Comparison of ENCODE assay signal across 9 mouse cellular contexts in genomic region chr8:105268342-105269074, GRCm38 (mm10). TPM values are rescaled to one million over a fixed set of nuclear protein-coding genes. Genes with fewer than 3 reads are reported as not detected.
DNase-seq lines count a peak whose midpoint lies in the region; ATAC-seq and TF ChIP-seq lines count a peak whose summit lies in the region.
"Had no signal": no experiment of that assay in that cellular context is flagged by ENCODE, and none has a peak within 500 bp of the region (broad histone marks: within the 10 kb centered on the region; RNA-seq: fewer than 3 reads in every experiment).

No protein-coding gene starts in this region.

- no peaks in the 10 kb centered on the region; the same call in 1 of the 2 replicates for H3K27me3 ChIP-seq in cerebellum, adult 2 months (ENCODE audit: control insufficient read depth, insufficient read depth, low read length)
- H3K27me3 ChIP-seq in lung, postnatal 0 days (replicated peaks; ENCODE audit: insufficient read depth, low read length), result peaks cover 46% of the 10 kb centered on the region

- no peak for TF ChIP-seq EP300 in lung, postnatal 0 days (IDR thresholded peaks at IDR 0.05)

- peak overlapping the region; percentile 54 for H3K4me3 ChIP-seq in cerebellum, adult 2 months (replicated peaks; ENCODE audit: insufficient read depth, low read depth, low read length)
- peak overlapping the region; percentile 43 for H3K4me3 ChIP-seq in lung, postnatal 0 days (ENCODE audit: low read depth, low read length)

- no peaks in the 10 kb centered on the region for H3K9me3 ChIP-seq in lung, postnatal 0 days (ENCODE audit: low read length)

- H3K27ac ChIP-seq in cerebellum, adult 2 months (ENCODE audit: insufficient read depth, low read length), result no peak overlapping the region
- H3K27ac ChIP-seq in lung, postnatal 0 days (ENCODE audit: low read length), result 0 out of 2 replicates have a peak overlapping the region, but pooled peaks have one; percentile 47
- H3K27ac ChIP-seq: macrophage had no signal

- no peak overlapping the region; the same call in 1 of the 2 replicates for H3K9ac ChIP-seq in lung, postnatal 0 days (replicated peaks; ENCODE audit: low read depth)

- H3K4me1 ChIP-seq in cerebellum, adult 2 months (ENCODE audit: control insufficient read depth, insufficient read depth, low read length), result 0 out of 2 replicates have a peak, but pooled peaks cover 3% of the 10 kb centered on the region
- peaks cover 29% of the 10 kb centered on the region for H3K4me1 ChIP-seq in lung, postnatal 0 days (ENCODE audit: insufficient read depth, low read depth, low read length)

- no peaks in the 10 kb centered on the region for H3K36me3 ChIP-seq in lung, postnatal 0 days (ENCODE audit: insufficient read depth, low read length)

- peak overlapping the region; percentile 86 for H3K4me2 ChIP-seq in lung, postnatal 0 days (replicated peaks; ENCODE audit: low read depth, low read length)

- TF ChIP-seq CTCF in cerebellum, adult 2 months (IDR thresholded peaks at IDR 0.05; ENCODE audit: borderline replicate concordance, insufficient read depth, low read depth, low read length), result no peak
- TF ChIP-seq CTCF in lung, postnatal 0 days (IDR thresholded peaks at IDR 0.05), result no peak

- TF ChIP-seq POLR2A in cerebellum, adult 2 months (IDR thresholded peaks at IDR 0.05; ENCODE audit: borderline replicate concordance, insufficient read depth, low read length), result 0 out of 2 replicates have a peak, but pooled peaks have one; percentile 20

- ATAC-seq in lung, postnatal 0 days, result peak; percentile 13

- DNase-seq in heart, adult 11 months, result peak; percentile 96
- DNase-seq in heart, postnatal 36 days, result no peak
- DNase-seq in cerebellum, adult 2 months, result peak; percentile 58 to 67
- DNase-seq in frontal cortex, postnatal 10 days (ENCODE audit: low spot score in 2 of 2), result peak; percentile 73 to 80
- DNase-seq in layer of hippocampus, adult 8-10 months (ENCODE audit: low spot score in 2 of 2), result peak; percentile 79 to 83
- peak; percentile 47 for DNase-seq in lung, postnatal 0 days (ENCODE audit: low spot score)
- peak; percentile 89 for DNase-seq in right cerebral cortex, postnatal 4 days
- DNase-seq in spleen, adult 18-20 months, result no peak

- 2% methylated on average over 65 of the region's 65 CpGs for WGBS in cerebellum, adult 2 months
- 4% methylated on average over 65 of the region's 65 CpGs for WGBS in lung, postnatal 0 days

- intact Hi-C loops in heart, postnatal 36 days (cut with DNase I), result no loop called here

RNA-seq across cellular contexts. Expression of gene Hsf4, which starts 1.1 kb away (rescaled TPM):
- total RNA-seq in heart, postnatal 36 days (2021), result 1 to 10 TPM; 1.6 to 2.6 TPM
- polyA plus RNA-seq in cerebellum, adult 2 months (2012; rRNA removed), result 18.4 and 24.5 TPM in 2 replicates
- 10 to 100 TPM; 10.6 to 12.9 (median 12.0) TPM for total RNA-seq in layer of hippocampus, adult 8-10 months (2022)
- 1.7 and 2.0 TPM in 2 replicates for polyA plus RNA-seq in lung, postnatal 0 days (2015; fragmentation: Nextera tagmentation; extraction: Ambion mirVana)

RNA-seq across cellular contexts. Expression of gene Fbxl8, which starts 4.1 kb away (rescaled TPM):
- 1 to 10 TPM; 2.3 to 3.4 TPM for total RNA-seq in heart, postnatal 36 days (2021)
- 1.7 and 2.1 TPM in 2 replicates for polyA plus RNA-seq in cerebellum, adult 2 months (2012; rRNA removed)
- total RNA-seq in layer of hippocampus, adult 8-10 months (2022), result 1 to 10 TPM; 1.2 to 1.5 (median 1.5) TPM
- polyA plus RNA-seq in lung, postnatal 0 days (2015; fragmentation: Nextera tagmentation; extraction: Ambion mirVana), result 6.0 and 6.6 TPM in 2 replicates

RNA-seq across cellular contexts. Expression of gene Tradd, which starts 4.1 kb away (rescaled TPM):
- total RNA-seq in heart, postnatal 36 days (2021), result 1 to 10 TPM; 4.9 to 5.8 TPM
- polyA plus RNA-seq in cerebellum, adult 2 months (2012; rRNA removed), result 10.3 and 12.1 TPM in 2 replicates
- total RNA-seq in layer of hippocampus, adult 8-10 months (2022), result 10 to 100 TPM in 1 of 4 experiments, 1 to 10 TPM in 3; 9.2 to 10.1 (median 9.8) TPM
- 35.5 and 35.8 TPM in 2 replicates for polyA plus RNA-seq in lung, postnatal 0 days (2015; fragmentation: Nextera tagmentation; extraction: Ambion mirVana)

RNA-seq across cellular contexts. Expression of gene Nol3, which starts 7.4 kb away (rescaled TPM):
- 10 to 100 TPM; 19.3 to 22.1 TPM for total RNA-seq in heart, postnatal 36 days (2021)
- polyA plus RNA-seq in cerebellum, adult 2 months (2012; rRNA removed), result 8.8 and 10.4 TPM in 2 replicates
- 10 to 100 TPM in 2 of 4 experiments, 1 to 10 TPM in 2; 8.2 to 14.0 (median 11.6) TPM for total RNA-seq in layer of hippocampus, adult 8-10 months (2022)
- polyA plus RNA-seq in lung, postnatal 0 days (2015; fragmentation: Nextera tagmentation; extraction: Ambion mirVana), result 1.3 and 1.5 TPM in 2 replicates

RNA-seq across cellular contexts. Expression of gene B3gnt9, which starts 13.6 kb away (rescaled TPM):
- total RNA-seq in heart, postnatal 36 days (2021), result 1 to 10 TPM; 4.4 to 5.7 TPM
- polyA plus RNA-seq in cerebellum, adult 2 months (2012; rRNA removed), result 5.2 and 6.3 TPM in 2 replicates
- 1 to 10 TPM; 3.0 to 4.0 (median 3.8) TPM for total RNA-seq in layer of hippocampus, adult 8-10 months (2022)
- polyA plus RNA-seq in lung, postnatal 0 days (2015; fragmentation: Nextera tagmentation; extraction: Ambion mirVana), result 24.6 and 24.8 TPM in 2 replicates

Comparison
In these comparisons a context has a peak if more than half of its experiments do, and no peak if none do; other contexts are left out.
1. DNase-seq: peak in heart, adult 11 months (single experiment), cerebellum, adult 2 months (2 of 2), frontal cortex, postnatal 10 days (2 of 2), layer of hippocampus, adult 8-10 months (2 of 2), lung, postnatal 0 days (single experiment) and right cerebral cortex, postnatal 4 days (single experiment); none in heart, postnatal 36 days (0 of 2) and spleen, adult 18-20 months (0 of 2).